Mouse (Mus musculus) A20 (cell line): ENCODE measurements around the gene Hsf3.
"Not testable (repeated sequence)": the region's sequence is repeated elsewhere in the genome, so short reads cannot be mapped to it uniquely, and the experiment has no call there.

Source experiments
- DNase-seq: peaks from one replicate; pipeline ENCODE4 v3.0.0-alpha.2; 2011; ENCODE audit warnings: low read depth, low spot score

Hsf3 gene

DNA sequence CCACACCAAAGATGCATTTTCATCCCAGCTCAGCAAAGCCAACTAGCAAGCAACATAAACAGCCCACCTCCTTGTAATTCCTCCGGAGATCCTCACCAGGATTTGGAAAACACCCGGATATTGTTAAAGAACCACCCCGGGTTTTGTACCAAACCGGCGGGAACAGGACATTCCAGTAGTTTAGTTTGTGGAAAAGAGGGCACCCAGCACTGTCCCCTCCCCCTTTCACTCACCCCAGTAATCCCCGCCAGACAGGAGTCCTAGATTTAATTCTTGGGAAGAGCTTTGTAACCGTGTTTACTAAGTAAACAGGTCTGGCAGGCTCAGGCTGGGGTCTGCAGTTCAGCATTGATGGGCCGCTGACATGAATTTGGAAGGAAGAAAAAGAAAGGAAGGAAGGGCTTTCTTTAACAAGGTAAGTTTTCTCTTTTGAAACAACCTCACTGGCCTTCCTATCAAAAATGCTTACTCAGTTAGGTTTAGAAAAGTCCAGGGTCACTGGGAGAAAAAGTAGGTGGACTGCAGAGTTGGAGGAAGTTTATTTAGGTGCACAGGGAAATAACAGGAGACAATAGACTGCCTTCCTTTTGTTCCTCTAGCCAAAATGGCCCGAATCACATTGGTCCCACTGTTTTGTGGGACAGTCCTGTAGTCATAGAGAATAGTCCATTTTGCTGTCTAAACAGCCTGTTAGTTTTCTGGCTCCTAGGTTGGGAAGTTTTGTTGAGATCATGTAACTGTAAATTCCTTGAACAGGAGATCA is at the start of gene Hsf3:
Hsf3 (minus strand) TSS at position 94 of the 763 bp plus-strand sequence.
- DNase-seq: no peak

GRCm38 (mm10) chrX:96501580-96501979 is 45.5 kb upstream of the Hsf3 start:
- DNase-seq: peak; percentile 24

DNA sequence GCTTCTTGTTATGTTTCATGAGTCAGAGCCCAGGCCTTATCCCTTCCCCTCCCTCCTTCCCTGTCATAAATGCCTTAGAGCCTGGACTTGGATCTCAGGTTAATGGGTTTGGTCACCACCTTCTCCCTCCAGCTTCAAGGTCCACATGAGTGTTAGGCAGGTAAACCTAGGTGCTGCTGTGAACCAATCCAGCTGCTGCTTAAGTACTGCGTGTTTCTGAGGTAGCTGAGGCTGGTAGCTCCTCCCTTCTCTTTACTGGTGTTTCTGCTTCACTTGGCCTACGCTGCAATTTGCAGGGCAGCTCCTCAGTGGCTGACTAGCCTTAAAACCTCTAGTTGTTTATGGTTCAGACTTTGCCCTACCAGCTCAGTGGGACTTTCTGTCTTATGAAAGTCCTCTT is 945 bp downstream of the Hsf3 start, which contains the start of gene Heph:
Heph (plus strand) TSS at position 211 of the 400 bp plus-strand sequence.
- DNase-seq: no peak

GRCm38 (mm10) chrX:96419383-96419782 is 36.7 kb downstream of the Hsf3 start:
- no peak for DNase-seq

DNA sequence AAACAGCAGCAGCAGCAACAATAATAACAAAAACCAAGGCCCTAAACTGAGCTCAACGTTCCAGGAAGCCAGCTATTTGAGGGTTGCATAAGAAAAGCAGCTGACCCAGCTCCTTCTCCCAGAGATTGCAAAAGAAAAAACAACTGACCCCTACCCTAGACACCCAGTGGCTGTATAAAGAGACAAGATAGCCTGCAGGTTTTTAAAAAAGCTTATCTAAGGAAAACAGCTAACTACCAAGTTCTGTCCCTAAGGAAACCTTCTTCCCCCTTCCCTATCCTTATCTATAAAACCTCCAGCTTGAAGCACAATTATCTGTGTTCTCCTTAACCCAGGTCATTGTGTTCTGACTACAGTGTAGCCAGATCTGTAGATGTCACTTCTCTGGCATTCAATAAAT is 38.4 kb downstream of the Hsf3 start:
- no peak for DNase-seq

GRCm38 (mm10) chrX:96416970-96417369 is 39.1 kb downstream of the Hsf3 start:
- no peak for DNase-seq

- not testable (repeated sequence) for DNase-seq
Observed at GRCm38 (mm10) chrX:96415351-96415750, 40.7 kb downstream of the Hsf3 start.

DNA sequence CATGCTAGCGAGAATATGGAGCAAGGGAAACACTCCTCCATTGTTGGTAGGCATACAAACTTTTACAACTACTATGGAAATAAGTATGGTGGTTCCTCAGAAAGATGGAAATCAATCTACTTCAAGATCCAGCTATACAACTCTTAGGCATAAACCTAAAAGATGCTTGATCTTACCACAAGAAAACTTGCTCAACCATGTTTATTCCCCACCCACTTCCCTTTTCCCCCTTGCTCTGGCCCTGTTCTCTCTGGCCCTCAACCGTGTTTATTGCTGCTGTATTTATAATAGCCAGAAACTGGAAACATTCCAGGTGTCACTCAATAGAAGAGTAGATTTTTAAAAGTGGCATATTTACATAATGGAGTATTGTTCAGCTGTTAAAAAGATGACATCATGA is 117.0 kb downstream of the Hsf3 start:
- DNase-seq: no peak

- peak; percentile 19 for DNase-seq
Observed at GRCm38 (mm10) chrX:96329764-96330163, 126.3 kb downstream of the Hsf3 start.

- DNase-seq: no peak
Observed at GRCm38 (mm10) chrX:96293338-96293737, 162.8 kb downstream of the Hsf3 start, which contains the start of gene Vsig4. Vsig4 (minus strand) TSS chrX:96293438.

DNA sequence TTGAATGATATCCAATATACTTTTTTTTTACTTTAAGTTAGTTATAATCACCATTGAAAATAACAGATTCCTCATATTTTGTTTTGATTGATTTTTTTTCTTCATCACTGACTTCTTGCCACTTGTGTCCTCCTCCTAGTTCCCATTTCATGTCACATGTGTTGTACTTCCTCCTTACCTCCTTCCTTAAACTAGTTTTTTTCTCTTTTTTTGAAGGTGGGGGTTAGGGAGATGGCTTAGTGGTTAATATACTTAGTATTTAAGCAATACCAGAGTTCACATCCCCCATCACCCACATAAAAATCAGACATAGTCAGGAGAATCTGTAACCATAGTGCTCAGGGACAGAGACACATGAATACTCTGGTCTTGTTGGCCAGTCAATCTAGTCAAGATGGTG is 199.6 kb downstream of the Hsf3 start:
- DNase-seq: no peak
